Mouse (Mus musculus) CH12.LX (cell line): Measurements from ENCODE around the gene Hopx. TPM values are rescaled to one million over a fixed set of nuclear protein-coding genes. Genes with fewer than 3 reads are reported as not detected.

Experiments used
- DNase-seq: peaks from one replicate; pipeline ENCODE4 v3.0.0-alpha.2; 2013; ENCODE audit errors: extremely low read depth
- H3K27ac ChIP-seq: 2 replicates; pipeline ENCODE4 v1.5.1; 2012; ENCODE audit warnings: low read depth, mild to moderate bottlenecking, control low read depth, moderate library complexity; ENCODE audit not compliant: insufficient read depth
- H3K27me3 ChIP-seq: replicated peaks from 2 replicates; pipeline ENCODE3; 2012; ENCODE audit warnings: inconsistent platforms
- H3K36me3 ChIP-seq, 2 experiments: replicated peaks in 1 of 2; 2 replicates each; pipeline versions ENCODE3 to v1.6.1; 2012; ENCODE audit warnings: inconsistent platforms in 1 of 2, low read length in 1 of 2, mild to moderate bottlenecking in 1 of 2, mixed read lengths in 1 of 2, moderate library complexity in 1 of 2; ENCODE audit not compliant: control insufficient read depth in 1 of 2, insufficient read depth in 1 of 2
- H3K4me1 ChIP-seq, 2 experiments: 2 replicates each; pipeline ENCODE4 v1.6.1; 2012; ENCODE audit warnings: inconsistent platforms in 1 of 2, moderate library complexity in 1 of 2; ENCODE audit not compliant: insufficient read depth in 2 of 2, control insufficient read depth in 1 of 2
- H3K4me2 ChIP-seq: 2 replicates; pipeline ENCODE4 v1.6.1; 2012; ENCODE audit warnings: low read depth, mild to moderate bottlenecking, control low read depth; ENCODE audit not compliant: poor library complexity, insufficient read depth, severe bottlenecking
- H3K4me3 ChIP-seq, 3 experiments: fragments of 150-350 bp in 1 of 3; sonication (generic) in 1 of 3; replicated peaks in 1 of 3; 2 replicates each; pipeline versions ENCODE3 to v1.5.1; 2011 to 2012; ENCODE audit warnings: low read depth in 2 of 3, low read length in 2 of 3, mild to moderate bottlenecking in 2 of 3, moderate library complexity in 2 of 3, control low read depth in 1 of 3, improper control_type of control experiment in 1 of 3, inconsistent platforms in 1 of 3, mixed read lengths in 1 of 3; ENCODE audit not compliant: poor library complexity in 1 of 3
- H3K79me2 ChIP-seq: replicated peaks from 2 replicates; pipeline ENCODE4 v1.6.1; 2012; ENCODE audit warnings: mild to moderate bottlenecking, moderate library complexity; ENCODE audit not compliant: control insufficient read depth, poor library complexity, insufficient read depth, severe bottlenecking; ENCODE audit errors: extremely low read depth
- H3K9ac ChIP-seq: 2 replicates; pipeline ENCODE4 v1.6.1; 2012; ENCODE audit warnings: low read depth, mild to moderate bottlenecking, control low read depth, moderate library complexity; ENCODE audit not compliant: insufficient read depth
- H3K9me3 ChIP-seq: replicated peaks from 2 replicates; pipeline ENCODE3; 2012; ENCODE audit warnings: low read length, inconsistent platforms, mixed read lengths
- BHLHE40 ChIP-seq: IDR thresholded peaks from 2 replicates; pipeline ENCODE4 v1.6.1; 2011; ENCODE audit warnings: mild to moderate bottlenecking, low read depth, low read length, improper control_type of control experiment
- CHD1 ChIP-seq: IDR thresholded peaks from 2 replicates; pipeline ENCODE4 v1.6.1; 2012; ENCODE audit warnings: low read depth, low read length, improper control_type of control experiment, inconsistent platforms
- CHD2 ChIP-seq: IDR thresholded peaks from 2 replicates; pipeline ENCODE4 v1.6.1; 2011; ENCODE audit warnings: low read length, improper control_type of control experiment
- CTCF ChIP-seq, 2 experiments: IDR thresholded peaks in 1 of 2; conservative IDR thresholded peaks in 1 of 2; 2 replicates each; pipeline ENCODE4 v1.5.1; 2011 to 2012; ENCODE audit warnings: low read depth in 2 of 2, low read length in 2 of 2, improper control_type of control experiment in 1 of 2, inconsistent platforms in 1 of 2, mild to moderate bottlenecking in 1 of 2, moderate library complexity in 1 of 2
- E2F4 ChIP-seq: IDR thresholded peaks from 2 replicates; pipeline ENCODE4 v1.6.1; 2011; ENCODE audit warnings: low read depth, low read length, improper control_type of control experiment; ENCODE audit not compliant: insufficient replicate concordance
- ELF1 ChIP-seq: IDR thresholded peaks from 2 replicates; pipeline ENCODE4 v1.6.1; 2014; ENCODE audit warnings: low read depth, mild to moderate bottlenecking, inconsistent platforms, low read length, improper control_type of control experiment
- EP300 ChIP-seq: IDR thresholded peaks from 2 replicates; pipeline ENCODE4 v1.6.1; 2011; ENCODE audit warnings: low read length, improper control_type of control experiment
- ETS1 ChIP-seq: conservative IDR thresholded peaks from 2 replicates; pipeline ENCODE4 v1.6.1; 2012; ENCODE audit warnings: low read depth, mild to moderate bottlenecking, inconsistent platforms, low read length, improper control_type of control experiment, moderate library complexity
- GABPA ChIP-seq: IDR thresholded peaks from 2 replicates; pipeline ENCODE4 v1.6.1; 2012; ENCODE audit warnings: low read depth, low read length, improper control_type of control experiment, inconsistent platforms; ENCODE audit not compliant: insufficient replicate concordance
- JUN ChIP-seq: IDR thresholded peaks from 2 replicates; pipeline ENCODE4 v1.6.1; 2011; ENCODE audit warnings: low read depth, mild to moderate bottlenecking, low read length, improper control_type of control experiment, moderate library complexity; ENCODE audit not compliant: insufficient read depth
- JUND ChIP-seq: conservative IDR thresholded peaks from 2 replicates; pipeline ENCODE4 v1.6.1; 2011; ENCODE audit warnings: low read depth, low read length, improper control_type of control experiment
- KAT2A ChIP-seq: IDR thresholded peaks from 2 replicates; pipeline ENCODE4 v1.6.1; 2012; ENCODE audit warnings: low read length, improper control_type of control experiment, inconsistent platforms; ENCODE audit not compliant: insufficient replicate concordance
- MAFK ChIP-seq: IDR thresholded peaks from 2 replicates; pipeline ENCODE4 v1.6.1; 2011; ENCODE audit warnings: low read length, improper control_type of control experiment; ENCODE audit not compliant: insufficient replicate concordance
- MAX ChIP-seq: IDR thresholded peaks from 2 replicates; pipeline ENCODE4 v1.6.1; 2011; ENCODE audit warnings: low read length, improper control_type of control experiment
- MEF2A ChIP-seq: IDR thresholded peaks from 2 replicates; pipeline ENCODE4 v1.6.1; 2014; ENCODE audit warnings: low read depth, mild to moderate bottlenecking, inconsistent platforms, low read length, improper control_type of control experiment, borderline replicate concordance
- NELFE ChIP-seq: IDR thresholded peaks from 2 replicates; pipeline ENCODE4 v1.6.1; 2011; ENCODE audit warnings: low read depth, low read length, improper control_type of control experiment
- NRF1 ChIP-seq: IDR thresholded peaks from 2 replicates; pipeline ENCODE4 v1.6.1; 2014; ENCODE audit warnings: low read depth, mild to moderate bottlenecking, inconsistent platforms, low read length, improper control_type of control experiment, moderate library complexity
- PAX5 ChIP-seq: IDR thresholded peaks from 2 replicates; pipeline ENCODE4 v1.6.1; 2012; ENCODE audit warnings: low read length, inconsistent platforms, mixed read lengths
- POLR2A ChIP-seq: IDR thresholded peaks from 2 replicates; pipeline ENCODE4 v1.6.1; 2011; ENCODE audit warnings: low read depth, mild to moderate bottlenecking, improper control_type of control experiment, low read length
- SIN3A ChIP-seq: IDR thresholded peaks from 2 replicates; pipeline ENCODE4 v1.6.1; 2012; ENCODE audit warnings: low read length, improper control_type of control experiment, inconsistent platforms
- SMC3 ChIP-seq: IDR thresholded peaks from 2 replicates; pipeline ENCODE4 v1.6.1; 2011; ENCODE audit warnings: low read depth, low read length, improper control_type of control experiment
- TBP ChIP-seq: conservative IDR thresholded peaks from 2 replicates; pipeline ENCODE4 v1.6.1; 2011; ENCODE audit warnings: low read depth, low read length, improper control_type of control experiment
- TCF12 ChIP-seq: IDR thresholded peaks from 2 replicates; pipeline ENCODE4 v1.6.1; 2014; ENCODE audit warnings: low read depth, mild to moderate bottlenecking, inconsistent platforms, low read length, improper control_type of control experiment
- UBTF ChIP-seq: IDR thresholded peaks from 2 replicates; pipeline ENCODE4 v1.6.1; 2012; ENCODE audit warnings: low read depth, mild to moderate bottlenecking, inconsistent platforms, low read length, improper control_type of control experiment, moderate library complexity
- USF1 ChIP-seq: IDR thresholded peaks from 2 replicates; pipeline ENCODE4 v1.6.1; 2014; ENCODE audit warnings: low read depth, mild to moderate bottlenecking, inconsistent platforms, low read length, improper control_type of control experiment
- USF2 ChIP-seq: conservative IDR thresholded peaks from 2 replicates; pipeline ENCODE4 v1.6.1; 2011; ENCODE audit warnings: low read depth, low read length, improper control_type of control experiment
- ZKSCAN1 ChIP-seq: IDR thresholded peaks from 2 replicates; pipeline ENCODE4 v1.6.1; 2012; ENCODE audit warnings: low read depth, inconsistent platforms, low read length, improper control_type of control experiment, borderline replicate concordance
- ZNF384 ChIP-seq: IDR thresholded peaks from 2 replicates; pipeline ENCODE4 v1.6.1; 2012; ENCODE audit warnings: low read depth, low read length, improper control_type of control experiment, inconsistent platforms
- dilution Hi-C: fragments of 300-500 bp; cut with MboI; formaldehyde crosslinking; loops from 2 replicates; pipeline ENCODE4 v1.14.3; 2020; ENCODE audit warnings: low sequenced_read_pairs; ENCODE audit not compliant: extremely low pct_unique_long_range_greater_than_20kb, extremely low pct_ligation_motif_present
- in situ Hi-C: fragments of 300-500 bp; cut with MboI; formaldehyde crosslinking; loops from 3 replicates; pipeline ENCODE4 v1.14.3; 2019; ENCODE audit warnings: low sequenced_read_pairs, low pct_ligation_motif_present, low pct_unique_long_range_greater_than_20kb, mixed read lengths
- polyA plus RNA-seq: library from polyadenylated mRNA; unstranded; fragments of >175 nt; gene quantifications from 2 replicates; pipeline ENCODE4 v1.2.1, GENCODE M21; 2012; ENCODE audit warnings: low read depth; ENCODE audit not compliant: insufficient read length
- total RNA-seq, 2 experiments: library from RNA; depleted of rRNA; stranded (reverse); fragments of 300-350 nt in 1 of 2; fragments of >200 nt in 1 of 2; gene quantifications; 2 replicates each; pipeline ENCODE4 v1.2.3; 2012 to 2014

The Hopx gene
- total and polyA plus RNA-seq, 3 experiments = 15.1 to 26.4 (median 20.0) TPM

- H3K27ac ChIP-seq = no peak overlapping the region
- dilution Hi-C loops = no loop called here
- H3K79me2 ChIP-seq = no peaks in the 10 kb centered on the region
- H3K9ac ChIP-seq = no peak overlapping the region
- in situ Hi-C loops = no loop called here
- no peaks in the 10 kb centered on the region for H3K9me3 ChIP-seq
- no peaks in the 10 kb centered on the region for H3K27me3 ChIP-seq
- no peaks in the 10 kb centered on the region for H3K4me1 ChIP-seq
- TF ChIP-seq MAX (no peak), NELFE (no peak), CHD1 (no peak), CTCF (conservative IDR thresholded peaks at IDR 0.05 in 1 of 2, IDR thresholded peaks at IDR 0.05 in 1 of 2; ENCODE audit: low read depth in 2 of 2, low read length in 2 of 2) (no peak), USF2 (no peak), KAT2A (no peak), E2F4 (no peak), MAFK (no peak), ELF1 (no peak), JUND (no peak), CHD2 (no peak), TBP (no peak), SMC3 (no peak), ETS1 (no peak), POLR2A (no peak), JUN (no peak), BHLHE40 (no peak), USF1 (no peak), ZNF384 (no peak), NRF1 (no peak)
- no peak overlapping the region for H3K4me3 ChIP-seq
- DNase-seq = no peak
- H3K4me2 ChIP-seq = no peak overlapping the region
- H3K36me3 ChIP-seq = no peaks in the 10 kb centered on the region
Measured at GRCm38 (mm10) chr5:77107146-77107822, 7.6 kb downstream of the Hopx start.

GRCm38 (mm10) chr5:77102522-77103365 is 12.2 kb downstream of the Hopx start:
- no peak for DNase-seq
- H3K36me3 ChIP-seq = no peaks in the 10 kb centered on the region
- in situ Hi-C loops (no loop called here), dilution Hi-C loops (no loop called here)
- TF ChIP-seq ZKSCAN1 (no peak), ELF1 (no peak), GABPA (no peak), PAX5 (no peak), BHLHE40 (no peak), MAX (no peak), NRF1 (no peak), UBTF (no peak), SIN3A (no peak), POLR2A (no peak), MEF2A (no peak), EP300 (no peak), KAT2A (no peak), USF2 (no peak), TCF12 (no peak)
- TF ChIP-seq, all 38 proteins: peak for 0
- H3K27ac ChIP-seq = no peak overlapping the region
- H3K79me2 ChIP-seq = no peaks in the 10 kb centered on the region
- no peak overlapping the region for H3K4me3 ChIP-seq
- H3K4me2 ChIP-seq = no peak overlapping the region
- H3K9me3 ChIP-seq = no peaks in the 10 kb centered on the region
- no peak overlapping the region for H3K9ac ChIP-seq
- no peaks in the 10 kb centered on the region for H3K27me3 ChIP-seq
- H3K4me1 ChIP-seq = peaks cover 9 to 20% of the 10 kb centered on the region in 2 experiments
